ENCODE assay signal across 8 mouse cellular contexts in genomic region chr2:181600226-181600758, GRCm38 (mm10). TPM values are rescaled to one million over a fixed set of nuclear protein-coding genes. Genes with fewer than 3 reads are reported as not detected.
DNase-seq lines count a peak whose midpoint lies in the region; ATAC-seq and TF ChIP-seq lines count a peak whose summit lies in the region.

No protein-coding gene starts in this region.

- H3K27me3 ChIP-seq in heart, embryonic 12.5 days (replicated peaks) = no peaks in the 10 kb centered on the region
- H3K27me3 ChIP-seq in E14TG2a.4 (ENCODE audit: insufficient read depth, low read length) = no peaks in the 10 kb centered on the region
- no peaks in the 10 kb centered on the region for H3K27me3 ChIP-seq in forebrain, embryonic 12.5 days
- H3K27me3 ChIP-seq in liver, embryonic 13.5 days = peaks cover 37% of the 10 kb centered on the region

- no peak for DNase-seq in heart, adult 8-10 months (ENCODE audit: low spot score)
- DNase-seq in liver, embryonic 13.5 days = no peak
- no peak for DNase-seq in urinary bladder, postnatal 14 days (ENCODE audit: low spot score)
- no peak for DNase-seq in adrenal gland, adult 8-10 months

- no peak for TF ChIP-seq CTCF in E14TG2a.4 (conservative IDR thresholded peaks at IDR 0.05; ENCODE audit: low read length)

- H3K9ac ChIP-seq in heart, embryonic 12.5 days = no peak overlapping the region; the same call in 1 of the 2 replicates
- peak overlapping the region; percentile 93; the same call in 1 of the 2 replicates for H3K9ac ChIP-seq in forebrain, embryonic 12.5 days
- H3K9ac ChIP-seq in liver, embryonic 13.5 days = peak overlapping the region; percentile 92

- no peaks in the 10 kb centered on the region for H3K9me3 ChIP-seq in heart, embryonic 12.5 days (replicated peaks)
- no peaks in the 10 kb centered on the region for H3K9me3 ChIP-seq in E14TG2a.4 (ENCODE audit: low read length)
- H3K9me3 ChIP-seq in forebrain, embryonic 12.5 days = no peaks in the 10 kb centered on the region
- H3K9me3 ChIP-seq in liver, embryonic 13.5 days (replicated peaks) = no peaks in the 10 kb centered on the region

- H3K27ac ChIP-seq in heart, embryonic 12.5 days (ENCODE audit: poor library complexity, severe bottlenecking) = no peak overlapping the region
- peak overlapping the region; percentile 84; the same call in 1 of the 2 replicates for H3K27ac ChIP-seq in forebrain, embryonic 12.5 days
- peak overlapping the region; percentile 74; the same call in 1 of the 2 replicates for H3K27ac ChIP-seq in liver, embryonic 13.5 days

- H3K4me3 ChIP-seq in heart, embryonic 12.5 days = peak overlapping the region; percentile 94
- H3K4me3 ChIP-seq in E14TG2a.4 (replicated peaks; ENCODE audit: low read length) = peak overlapping the region; percentile 97
- peak overlapping the region; percentile 92 for H3K4me3 ChIP-seq in forebrain, embryonic 12.5 days (replicated peaks)
- H3K4me3 ChIP-seq in liver, embryonic 13.5 days (replicated peaks) = peak overlapping the region; percentile 97

- no peak for ATAC-seq in heart, embryonic 12.5 days (ENCODE audit: insufficient number of reproducible peaks, low FRiP score)
- ATAC-seq in forebrain, embryonic 12.5 days (ENCODE audit: low FRiP score) = no peak
- no peak for ATAC-seq in liver, embryonic 13.5 days (ENCODE audit: low read depth)
- ATAC-seq in erythroid progenitor cell, adult 5-6 weeks (replicated peaks; ENCODE audit: low FRiP score, poor library complexity, severe bottlenecking) = no peak

- 66% methylated on average over 6 of the region's 6 CpGs for WGBS in heart, embryonic 12.5 days
- 67% methylated on average over 6 of the region's 6 CpGs for WGBS in forebrain, embryonic 12.5 days
- WGBS in liver, embryonic 13.5 days (ENCODE audit: insufficient replicate concordance) = 64% methylated on average over 6 of the region's 6 CpGs

- H3K4me2 ChIP-seq in heart, embryonic 12.5 days = peak overlapping the region; percentile 80
- H3K4me2 ChIP-seq in forebrain, embryonic 12.5 days = peak overlapping the region; percentile 87
- peak overlapping the region; percentile 75 for H3K4me2 ChIP-seq in liver, embryonic 13.5 days

- peaks cover 14% of the 10 kb centered on the region for H3K4me1 ChIP-seq in heart, embryonic 12.5 days (replicated peaks)
- H3K4me1 ChIP-seq in E14TG2a.4 (replicated peaks; ENCODE audit: low read depth, low read length) = peaks cover 54% of the 10 kb centered on the region
- H3K4me1 ChIP-seq in forebrain, embryonic 12.5 days = peaks cover 47% of the 10 kb centered on the region
- H3K4me1 ChIP-seq in liver, embryonic 13.5 days (replicated peaks) = peaks cover 55% of the 10 kb centered on the region

- H3K36me3 ChIP-seq in heart, embryonic 12.5 days = 0 out of 2 replicates have a peak, but pooled peaks cover 3% of the 10 kb centered on the region
- peaks cover 17% of the 10 kb centered on the region for H3K36me3 ChIP-seq in E14TG2a.4 (ENCODE audit: insufficient read depth, low read length)
- H3K36me3 ChIP-seq in forebrain, embryonic 12.5 days (replicated peaks) = peaks cover 16% of the 10 kb centered on the region; the same call in 1 of the 2 replicates
- no peaks in the 10 kb centered on the region for H3K36me3 ChIP-seq in liver, embryonic 13.5 days

RNA-seq across cellular contexts. Expression of gene Samd10, which starts 1.3 kb away (rescaled TPM):
- 12.4 and 13.4 TPM in 2 replicates for polyA plus RNA-seq in heart, embryonic 12.5 days (2016; fragmentation: Nextera tagmentation; extraction: Ambion mirVana)
- 1 to 10 TPM; 1.2 to 1.6 (median 1.5) TPM for total RNA-seq in heart, adult 8-10 months (2022)
- polyA plus RNA-seq in forebrain, embryonic 12.5 days (2016; fragmentation: Nextera tagmentation; extraction: Ambion mirVana) = 71.3 and 73.8 TPM in 2 replicates
- 2.2 and 2.4 TPM in 2 replicates for polyA plus RNA-seq in liver, embryonic 13.5 days (2015; fragmentation: Nextera tagmentation; extraction: Ambion mirVana)
- 4.0 TPM in 1 of 2 replicates, not detected in the other for total RNA-seq in erythroid progenitor cell, adult 5-6 weeks (2015; ENCODE audit: low replicate concordance)
- total RNA-seq in erythroid progenitor cell, adult 5-6 weeks (2017; ENCODE audit: low replicate concordance) = 0.08 and 0.77 TPM in 2 replicates
- total RNA-seq in adrenal gland, adult 8-10 months (2022) = 10 to 100 TPM; 16.1 to 33.3 (median 21.8) TPM

RNA-seq across cellular contexts. Expression of gene Zfp512b, which starts 7.7 kb away (rescaled TPM):
- polyA plus RNA-seq in heart, embryonic 12.5 days (2016; fragmentation: Nextera tagmentation; extraction: Ambion mirVana) = 44.8 and 46.1 TPM in 2 replicates
- 10 to 100 TPM; 11.0 to 18.7 (median 14.0) TPM for total RNA-seq in heart, adult 8-10 months (2022)
- 70.9 and 74.5 TPM in 2 replicates for polyA plus RNA-seq in forebrain, embryonic 12.5 days (2016; fragmentation: Nextera tagmentation; extraction: Ambion mirVana)
- 8.4 and 9.0 TPM in 2 replicates for polyA plus RNA-seq in liver, embryonic 13.5 days (2015; fragmentation: Nextera tagmentation; extraction: Ambion mirVana)
- total RNA-seq in erythroid progenitor cell, adult 5-6 weeks (2015; ENCODE audit: low replicate concordance) = 2.5 and 14.8 TPM in 2 replicates
- 0.39 and 4.2 TPM in 2 replicates for total RNA-seq in erythroid progenitor cell, adult 5-6 weeks (2017; ENCODE audit: low replicate concordance)
- total RNA-seq in adrenal gland, adult 8-10 months (2022) = 100 to 1,000 TPM in 2 of 4 experiments, 10 to 100 TPM in 2; 52.3 to 113 (median 89.3) TPM

RNA-seq across cellular contexts. Expression of gene Prpf6, which starts 8.6 kb away (rescaled TPM):
- 46.8 and 48.8 TPM in 2 replicates for polyA plus RNA-seq in heart, embryonic 12.5 days (2016; fragmentation: Nextera tagmentation; extraction: Ambion mirVana)
- 10 to 100 TPM; 34.3 to 42.6 (median 35.0) TPM for total RNA-seq in heart, adult 8-10 months (2022)
- polyA plus RNA-seq in forebrain, embryonic 12.5 days (2016; fragmentation: Nextera tagmentation; extraction: Ambion mirVana) = 75.6 and 76.9 TPM in 2 replicates
- 33.6 and 37.3 TPM in 2 replicates for polyA plus RNA-seq in liver, embryonic 13.5 days (2015; fragmentation: Nextera tagmentation; extraction: Ambion mirVana)
- total RNA-seq in erythroid progenitor cell, adult 5-6 weeks (2015; ENCODE audit: low replicate concordance) = 11.7 and 13.0 TPM in 2 replicates
- 28.1 and 33.1 TPM in 2 replicates for total RNA-seq in erythroid progenitor cell, adult 5-6 weeks (2017; ENCODE audit: low replicate concordance)
- 10 to 100 TPM; 69.0 to 85.2 (median 76.4) TPM for total RNA-seq in adrenal gland, adult 8-10 months (2022)

RNA-seq across cellular contexts. Expression of gene Uckl1, which starts 15.6 kb away (rescaled TPM):
- polyA plus RNA-seq in heart, embryonic 12.5 days (2016; fragmentation: Nextera tagmentation; extraction: Ambion mirVana) = 64.2 and 65.3 TPM in 2 replicates
- total RNA-seq in heart, adult 8-10 months (2022) = 10 to 100 TPM; 26.8 to 39.2 (median 35.0) TPM
- polyA plus RNA-seq in forebrain, embryonic 12.5 days (2016; fragmentation: Nextera tagmentation; extraction: Ambion mirVana) = 50.7 and 50.8 TPM in 2 replicates
- polyA plus RNA-seq in liver, embryonic 13.5 days (2015; fragmentation: Nextera tagmentation; extraction: Ambion mirVana) = 19.8 and 22.1 TPM in 2 replicates
- 26.4 and 37.1 TPM in 2 replicates for total RNA-seq in erythroid progenitor cell, adult 5-6 weeks (2015; ENCODE audit: low replicate concordance)
- total RNA-seq in erythroid progenitor cell, adult 5-6 weeks (2017; ENCODE audit: low replicate concordance) = 15.2 and 30.2 TPM in 2 replicates
- 100 to 1,000 TPM in 3 of 4 experiments, 10 to 100 TPM in 1; 94.3 to 171 (median 118) TPM for total RNA-seq in adrenal gland, adult 8-10 months (2022)

RNA-seq across cellular contexts. Expression of gene Gm29797, which starts 56.5 kb away (rescaled TPM):
- not detected in 2 replicates for polyA plus RNA-seq in heart, embryonic 12.5 days (2016; fragmentation: Nextera tagmentation; extraction: Ambion mirVana)
- not detected for total RNA-seq in heart, adult 8-10 months (2022)
- 0.28 TPM in 1 of 2 replicates, not detected in the other for polyA plus RNA-seq in forebrain, embryonic 12.5 days (2016; fragmentation: Nextera tagmentation; extraction: Ambion mirVana)
- not detected in 2 replicates for polyA plus RNA-seq in liver, embryonic 13.5 days (2015; fragmentation: Nextera tagmentation; extraction: Ambion mirVana)
- total RNA-seq in erythroid progenitor cell, adult 5-6 weeks (2015; ENCODE audit: low replicate concordance) = not detected in 2 replicates
- not detected in 2 replicates for total RNA-seq in erythroid progenitor cell, adult 5-6 weeks (2017; ENCODE audit: low replicate concordance)
- total RNA-seq in adrenal gland, adult 8-10 months (2022) = under 1 TPM in 1 of 4 experiments, not detected in 3; 0.38 TPM
